Mouse (Mus musculus): ENCODE data around the gene Olfr814. TPM values are rescaled to one million over a fixed set of nuclear protein-coding genes. Genes with fewer than 3 reads are reported as not detected.

The Olfr814 gene
- not detected in 2 replicates for polyA plus RNA-seq (2012; rRNA removed)

GRCm38 (mm10) chr10:129879751-129880150, at the start of gene Olfr814:
TSS of gene Olfr814 (minus strand) at chr10:129879851.

GRCm38 (mm10) chr10:129915497-129915896, 35.8 kb upstream of the Olfr814 start, which contains the start of gene Olfr816:
TSS of gene Olfr816 (minus strand) at chr10:129915597.

GRCm38 (mm10) chr10:129905767-129906166, 26.1 kb upstream of the Olfr814 start, which contains the start of gene Olfr815:
TSS of gene Olfr815 (minus strand) at chr10:129905867.

GRCm38 (mm10) chr10:129855067-129855466, 24.6 kb downstream of the Olfr814 start, which contains the start of gene Olfr813:
TSS of gene Olfr813 (plus strand) at chr10:129855367.

GRCm38 (mm10) chr10:129845994-129846393, 33.7 kb downstream of the Olfr814 start, which contains the start of gene Olfr812:
TSS of gene Olfr812 (minus strand) at chr10:129846094.

Other genes starting within 250 kb of the Olfr814 start
- gene Olfr799, start 242.4 kb downstream of the Olfr814 start, polyA plus RNA-seq (2012; rRNA removed): not detected in 2 replicates
- gene Olfr800, start 222.2 kb downstream of the Olfr814 start, polyA plus RNA-seq (2012; rRNA removed): not detected in 2 replicates
- not detected in 2 replicates for gene Olfr801, start 206.0 kb downstream of the Olfr814 start, polyA plus RNA-seq (2012; rRNA removed)
- gene Olfr802, start 191.7 kb downstream of the Olfr814 start, polyA plus RNA-seq (2012; rRNA removed): not detected in 2 replicates
- not detected in 2 replicates for gene Olfr803, start 185.6 kb downstream of the Olfr814 start, polyA plus RNA-seq (2012; rRNA removed)
- not detected in 2 replicates for gene Olfr804, start 176.6 kb downstream of the Olfr814 start, polyA plus RNA-seq (2012; rRNA removed)
- gene Olfr805, start 150.5 kb downstream of the Olfr814 start, polyA plus RNA-seq (2012; rRNA removed): not detected in 2 replicates
- gene Olfr806, start 137.9 kb downstream of the Olfr814 start, polyA plus RNA-seq (2012; rRNA removed): not detected in 2 replicates
- not detected in 2 replicates for gene Olfr807, start 122.1 kb downstream of the Olfr814 start, polyA plus RNA-seq (2012; rRNA removed)
- not detected in 2 replicates for gene Olfr808, start 114.4 kb downstream of the Olfr814 start, polyA plus RNA-seq (2012; rRNA removed)
- not detected in 2 replicates for gene Olfr809, start 105.2 kb downstream of the Olfr814 start, polyA plus RNA-seq (2012; rRNA removed)
- not detected in 2 replicates for gene Olfr810, start 84.9 kb downstream of the Olfr814 start, polyA plus RNA-seq (2012; rRNA removed)
- gene Olfr811, start 75.5 kb downstream of the Olfr814 start, polyA plus RNA-seq (2012; rRNA removed): not detected in 2 replicates
- gene Olfr812, start 33.8 kb downstream of the Olfr814 start, polyA plus RNA-seq (2012; rRNA removed): not detected in 2 replicates
- not detected in 2 replicates for gene Olfr813, start 24.5 kb downstream of the Olfr814 start, polyA plus RNA-seq (2012; rRNA removed)
- not detected in 2 replicates for gene Olfr815, start 26.0 kb upstream of the Olfr814 start, polyA plus RNA-seq (2012; rRNA removed)
- not detected in 2 replicates for gene Olfr816, start 35.7 kb upstream of the Olfr814 start, polyA plus RNA-seq (2012; rRNA removed)
- not detected in 2 replicates for gene Olfr818, start 69.2 kb upstream of the Olfr814 start, polyA plus RNA-seq (2012; rRNA removed)
- not detected in 2 replicates for gene Olfr819, start 87.4 kb upstream of the Olfr814 start, polyA plus RNA-seq (2012; rRNA removed)
- not detected in 2 replicates for gene Olfr247, start 96.3 kb upstream of the Olfr814 start, polyA plus RNA-seq (2012; rRNA removed)
- not detected in 2 replicates for gene Gm10310, start 105.2 kb upstream of the Olfr814 start, polyA plus RNA-seq (2012; rRNA removed)
- gene Olfr820, start 132.8 kb upstream of the Olfr814 start, polyA plus RNA-seq (2012; rRNA removed): not detected in 2 replicates
- gene Olfr821, start 150.5 kb upstream of the Olfr814 start, polyA plus RNA-seq (2012; rRNA removed): not detected in 2 replicates
- not detected in 2 replicates for gene Olfr822, start 191.4 kb upstream of the Olfr814 start, polyA plus RNA-seq (2012; rRNA removed)
- not detected in 2 replicates for gene Olfr823, start 235.5 kb upstream of the Olfr814 start, polyA plus RNA-seq (2012; rRNA removed)

Data from liver, embryonic 18 days (tissue).